Mouse (Mus musculus) lung, adult 2 months (tissue): ENCODE measurements at regions not wholly inside any gene's neighbourhood (a gene's known extent, or its start where the extent isn't known, plus 50 kb on each side); places are given as distances from the start of the nearest gene placed in this dataset.

Experiments used
- DNase-seq: peaks from one replicate; pipeline ENCODE4 v3.0.0; 2022
- H3K4me1 ChIP-seq: fragments of 200-500 bp; 2 replicates; pipeline ENCODE4 v1.6.1; 2011; ENCODE audit warnings: low read length; ENCODE audit not compliant: control insufficient read depth, insufficient read depth
- H3K4me3 ChIP-seq: fragments of 200-500 bp; replicated peaks from 2 replicates; pipeline ENCODE3; 2011; ENCODE audit warnings: low read depth, mild to moderate bottlenecking, control low read depth, low read length; ENCODE audit errors: extremely low read depth
- CTCF ChIP-seq: fragments of 200-500 bp; IDR thresholded peaks from 2 replicates; pipeline ENCODE4 v1.5.1; 2011; ENCODE audit warnings: mild to moderate bottlenecking, low read length, control low read depth; ENCODE audit not compliant: insufficient read depth
- POLR2A ChIP-seq: fragments of 200-500 bp; IDR thresholded peaks from 2 replicates; pipeline ENCODE4 v1.6.1; 2011; ENCODE audit warnings: low read depth, mild to moderate bottlenecking, control low read depth, low read length, borderline replicate concordance; ENCODE audit errors: extremely low read depth
- WGBS: fragments of 180-500 bp; shearing (Covaris S2); methylation state at CpG from one replicate; pipeline ENCODE4 v1.1.7; 2018; 5-methylcytosine and 5-hydroxymethylcytosine counted together

DNA sequence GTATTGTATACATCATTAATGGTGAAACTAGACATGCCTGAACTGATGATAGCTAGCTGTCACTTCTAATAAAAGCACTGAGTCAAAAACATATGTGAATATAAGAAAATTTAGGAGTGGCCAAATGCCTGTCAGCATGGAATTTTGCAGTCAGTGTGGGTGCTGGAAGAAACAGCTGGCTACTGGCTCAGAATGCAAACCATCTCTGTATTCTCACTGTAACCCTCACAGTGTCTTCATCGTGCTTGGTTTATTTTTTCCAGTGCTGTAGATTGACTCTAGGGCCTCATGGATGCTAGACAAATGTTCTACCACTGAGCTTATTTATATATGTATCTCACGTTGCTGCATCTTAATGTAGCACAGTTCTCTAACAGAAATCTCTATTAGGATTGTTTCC is 157.4 kb downstream of the Trib2 start:
- no peaks in the 10 kb centered on the region for H3K4me1 ChIP-seq
- 37% methylated on average over 2 of the region's 2 CpGs for WGBS
- TF ChIP-seq POLR2A (no peak), CTCF (no peak)
- no peak for DNase-seq
- H3K4me3 ChIP-seq = no peak overlapping the region

DNA sequence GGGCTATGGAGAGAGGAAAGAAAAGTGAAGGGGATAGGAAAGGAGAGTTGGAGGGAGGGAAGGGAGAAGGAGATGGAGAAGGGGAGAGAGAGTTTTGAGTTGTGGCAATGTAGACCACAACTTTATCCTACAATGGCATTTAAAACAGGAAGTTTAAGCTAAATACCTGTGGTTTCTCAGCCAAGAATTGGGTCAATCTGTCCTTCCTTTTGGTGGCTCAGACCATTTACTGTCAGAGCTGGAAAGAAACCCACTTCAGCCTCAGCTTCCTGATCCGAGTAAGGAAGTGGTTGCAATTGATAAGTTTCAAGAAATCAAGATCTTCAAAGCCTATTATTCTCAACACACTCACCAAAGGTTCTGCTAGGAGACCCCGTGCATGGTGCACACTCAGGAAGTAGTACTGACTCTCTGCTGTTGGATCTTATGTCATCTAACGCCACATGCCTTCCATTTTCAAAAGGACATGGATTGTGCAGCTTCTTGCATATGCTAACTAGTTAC is 158.9 kb downstream of the Trib2 start:
- H3K4me1 ChIP-seq = no peaks in the 10 kb centered on the region; the same call in 1 of the 2 replicates
- 75% methylated on average over 3 of the region's 3 CpGs for WGBS
- DNase-seq = no peak
- TF ChIP-seq CTCF (no peak), POLR2A (no peak)
- H3K4me3 ChIP-seq = no peak overlapping the region

- 92% methylated on average over 4 of the region's 4 CpGs for WGBS
- DNase-seq = no peak
- Histone ChIP-seq H3K4me3 (no peak overlapping the region), H3K4me1 (no peaks in the 10 kb centered on the region; the same call in 1 of the 2 replicates)
- no peak for TF ChIP-seq POLR2A
- no peak for TF ChIP-seq CTCF
These were observed 162.1 kb downstream of the Trib2 start for GRCm38 (mm10) chr12:15654585-15654984.

DNA sequence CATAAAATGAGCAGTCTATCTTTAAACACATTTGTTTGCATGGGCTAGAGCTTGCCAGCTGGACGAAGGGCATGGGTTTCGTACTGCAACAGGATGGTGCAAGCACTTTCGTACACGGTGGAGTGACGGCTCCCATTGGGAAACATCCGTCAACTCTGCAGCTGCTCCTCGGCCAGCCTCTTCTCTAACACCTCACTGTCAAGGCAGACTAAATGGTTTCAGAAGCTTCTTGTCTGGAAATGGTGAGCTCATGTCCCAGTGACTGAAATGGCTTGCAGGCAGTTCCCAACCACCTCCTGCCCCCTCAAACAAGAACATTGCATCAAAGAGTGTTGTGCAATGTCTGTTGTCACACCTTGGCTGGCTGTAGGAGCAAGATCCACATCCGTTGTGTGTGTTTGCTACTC is 163.4 kb downstream of the Trib2 start:
- no peak for TF ChIP-seq CTCF
- TF ChIP-seq POLR2A = no peak
- WGBS = 30% methylated on average over 8 of the region's 8 CpGs
- Histone ChIP-seq H3K4me3 (no peak overlapping the region), H3K4me1 (no peaks in the 10 kb centered on the region; the same call in none of the 2 replicates)
- DNase-seq = peak; percentile 47

GRCm38 (mm10) chr12:15651293-15651692 is 165.4 kb downstream of the Trib2 start:
- Histone ChIP-seq H3K4me1 (no peaks in the 10 kb centered on the region; the same call in none of the 2 replicates), H3K4me3 (no peak overlapping the region)
- WGBS = 78% methylated on average over 2 of the region's 2 CpGs
- TF ChIP-seq POLR2A (no peak), CTCF (no peak)
- no peak for DNase-seq

- H3K4me3 ChIP-seq = no peak overlapping the region
- H3K4me1 ChIP-seq = no peaks in the 10 kb centered on the region; the same call in none of the 2 replicates
- no peak for DNase-seq
- TF ChIP-seq CTCF (no peak), POLR2A (no peak)
- 72% methylated on average over 4 of the region's 4 CpGs for WGBS
These were observed 166.8 kb downstream of the Trib2 start for GRCm38 (mm10) chr12:15649906-15650305.

DNA sequence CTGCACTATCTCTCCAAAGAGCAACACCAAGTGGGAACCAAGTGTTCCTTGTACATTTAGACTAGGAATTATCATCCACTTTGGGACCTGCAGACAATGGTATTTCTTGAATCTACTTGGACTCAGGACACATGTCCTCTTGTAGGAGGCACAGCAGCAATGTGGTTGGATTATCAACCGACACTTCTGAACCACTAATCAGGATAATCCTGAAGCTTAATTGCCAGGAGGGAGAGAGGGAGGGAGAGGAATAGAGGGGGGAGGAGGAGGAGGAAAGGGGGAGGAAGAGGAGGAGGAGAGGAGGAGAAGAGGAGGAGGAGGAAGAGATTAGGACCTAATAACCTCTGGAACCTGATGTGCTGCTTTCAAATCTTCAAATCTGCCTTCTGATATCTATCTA is 167.5 kb downstream of the Trib2 start:
- no peak for DNase-seq
- 93% methylated on average over 1 of the region's 1 CpGs for WGBS
- no peak for TF ChIP-seq CTCF
- TF ChIP-seq POLR2A = no peak
- no peaks in the 10 kb centered on the region; the same call in none of the 2 replicates for H3K4me1 ChIP-seq
- H3K4me3 ChIP-seq = no peak overlapping the region

- 67% methylated on average over 9 of the region's 9 CpGs for WGBS
- DNase-seq = no peak
- peaks cover 3% of the 10 kb centered on the region; the same call in 1 of the 2 replicates for H3K4me1 ChIP-seq
- no peak for TF ChIP-seq POLR2A
- H3K4me3 ChIP-seq = no peak overlapping the region
These were observed 172.5 kb downstream of the Trib2 start for GRCm38 (mm10) chr12:15644074-15644672.

GRCm38 (mm10) chr12:15643669-15644068 is 173.1 kb downstream of the Trib2 start:
- H3K4me1 ChIP-seq = peaks cover 3% of the 10 kb centered on the region; the same call in 1 of the 2 replicates
- TF ChIP-seq POLR2A (no peak), CTCF (no peak)
- DNase-seq = no peak
- H3K4me3 ChIP-seq = no peak overlapping the region
- 40% methylated on average over 3 of the region's 3 CpGs for WGBS

DNA sequence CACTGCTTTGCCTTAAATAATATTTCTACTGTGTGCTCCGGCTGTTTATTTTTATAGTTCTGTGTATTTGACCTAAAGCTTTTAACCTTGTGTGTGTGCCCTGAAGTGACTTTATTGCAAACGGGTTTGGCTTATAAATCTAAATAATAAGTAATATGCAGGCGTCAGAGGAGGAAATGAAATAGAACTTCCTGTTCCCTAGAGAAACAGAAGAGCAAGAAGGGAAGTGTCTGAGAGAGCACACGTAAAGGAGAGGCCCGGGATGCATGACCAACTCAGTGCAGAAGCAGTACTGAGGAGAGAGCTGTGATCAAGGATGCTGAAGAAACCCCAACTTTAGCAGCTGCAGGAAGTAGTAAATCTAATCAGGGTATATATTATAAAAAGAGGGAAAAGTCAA is 176.4 kb downstream of the Trib2 start:
- Histone ChIP-seq H3K4me1 (peaks cover 3% of the 10 kb centered on the region; the same call in 1 of the 2 replicates), H3K4me3 (no peak overlapping the region)
- 34% methylated on average over 5 of the region's 5 CpGs for WGBS
- DNase-seq = no peak
- no peak for TF ChIP-seq POLR2A
